Mouse (Mus musculus) heart, postnatal 0 days (tissue): ENCODE data around the gene Olfr199.
"Not testable (repeated sequence)": the region's sequence is repeated elsewhere in the genome, so short reads cannot be mapped to it uniquely, and the experiment has no call there.

Experiments used
- CTCF ChIP-seq: IDR thresholded peaks from 2 replicates; pipeline ENCODE4 v1.5.1; 2016; ENCODE audit warnings: antibody characterized with exemption, control low read depth, low read depth
- EP300 ChIP-seq: IDR thresholded peaks from 2 replicates; pipeline ENCODE4 v1.6.1; 2016; ENCODE audit warnings: antibody characterized with exemption, low read depth

- TF ChIP-seq CTCF, EP300: not testable (repeated sequence)
Observed at GRCm38 (mm10) chr16:59219667-59220066, at the start of gene Olfr199.
